Mouse (Mus musculus): Measurements from ENCODE around the gene Osbpl9. TPM values are rescaled to one million over a fixed set of nuclear protein-coding genes. Genes with fewer than 3 reads are reported as not detected.

Gene Osbpl9
- polyA plus RNA-seq, 2 experiments from 2014 or later, result 99.7 to 109 TPM

DNA sequence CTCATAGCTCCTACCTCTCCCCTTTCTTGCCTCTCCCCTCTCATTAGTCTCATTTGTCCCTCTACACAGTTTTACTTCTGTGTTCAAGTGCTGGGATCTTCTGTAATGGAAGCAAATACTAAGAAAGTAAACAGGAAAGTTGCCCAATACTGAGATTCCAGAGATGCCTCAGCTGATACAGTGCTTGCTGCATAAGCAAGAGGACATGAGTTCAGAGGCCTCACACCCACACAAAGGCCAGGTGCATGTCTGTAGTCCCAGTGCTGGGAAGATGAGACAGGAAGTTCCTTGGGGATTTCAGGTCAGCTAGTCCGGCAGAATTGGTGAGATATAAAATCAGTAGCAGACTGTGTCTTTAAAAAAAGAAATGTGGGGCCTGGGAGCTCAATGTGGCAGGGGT lies 2.3 kb upstream of the Osbpl9 start:
- no peak for ATAC-seq

DNA sequence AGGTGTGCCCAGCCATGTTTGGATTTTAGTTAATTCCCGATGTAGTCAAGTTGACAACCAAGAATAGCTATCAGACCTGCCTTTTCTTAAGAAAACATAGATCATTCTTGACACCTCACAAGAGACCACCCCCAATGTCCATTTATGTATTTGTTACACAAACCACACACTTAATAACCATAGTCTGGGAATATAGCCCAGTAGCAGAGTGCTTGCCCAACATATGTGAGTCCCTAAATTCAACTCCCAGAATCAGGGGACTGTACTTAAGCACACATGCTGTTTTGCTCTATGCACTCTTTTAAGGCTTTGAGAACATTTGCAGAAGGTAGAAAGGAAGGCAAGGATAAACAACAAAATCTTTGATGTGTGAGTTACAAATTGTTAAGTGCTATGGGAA lies 1.9 kb upstream of the Osbpl9 start:
- no peak for ATAC-seq

DNA sequence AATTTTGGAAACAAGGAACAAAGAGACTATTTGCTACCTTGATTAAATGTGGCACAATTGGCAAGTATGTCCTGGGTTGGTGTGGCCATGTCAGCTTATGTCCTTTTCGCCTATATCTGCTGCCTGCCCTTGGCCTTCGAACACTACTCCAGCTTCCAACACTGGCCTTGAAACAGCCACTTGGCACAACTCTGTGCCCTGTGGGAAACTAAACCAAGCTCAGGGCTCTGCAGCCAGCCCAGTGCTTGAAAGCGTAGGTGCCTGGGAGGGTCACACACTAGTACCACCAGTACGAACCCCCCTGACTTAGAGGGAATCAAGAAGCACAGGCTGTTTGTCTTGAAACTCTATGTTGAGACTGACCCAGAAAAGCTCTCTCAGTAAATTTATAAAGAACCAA lies 3.0 kb downstream of the Osbpl9 start:
- no peak for ATAC-seq

DNA sequence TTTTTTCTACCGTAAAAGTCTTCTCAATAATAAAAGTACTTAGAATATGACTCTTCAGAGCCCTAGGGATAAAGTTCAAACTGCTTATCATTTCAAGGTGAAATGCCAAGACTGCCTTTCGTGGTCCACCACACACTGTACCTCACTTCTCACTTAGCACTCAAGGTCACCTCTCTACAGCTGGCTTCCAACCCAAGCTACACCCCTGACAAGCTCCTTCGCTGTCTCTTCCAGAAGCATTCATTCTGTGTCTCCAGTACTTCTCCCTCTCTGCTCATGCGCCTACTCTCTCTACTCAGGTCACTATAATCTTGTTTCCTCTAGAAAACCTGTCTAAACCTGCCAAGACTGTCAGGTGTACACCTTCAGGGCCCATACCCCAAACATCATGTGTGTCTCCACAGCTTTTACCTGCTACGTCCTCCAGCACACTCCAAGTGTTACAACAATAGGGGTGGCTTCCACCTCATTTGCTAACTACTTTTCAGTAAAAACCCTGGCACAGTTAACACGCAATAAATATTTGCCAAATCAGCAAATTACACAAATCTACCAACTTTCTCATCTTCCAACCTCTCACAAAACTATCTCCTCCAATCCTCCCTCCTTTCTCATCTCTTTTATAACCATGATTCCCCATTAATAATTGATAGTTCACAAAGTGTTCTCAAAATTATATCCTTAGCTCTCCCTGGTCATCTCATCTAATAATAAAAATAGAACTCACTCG lies 6.0 kb downstream of the Osbpl9 start:
- no peak for ATAC-seq

DNA sequence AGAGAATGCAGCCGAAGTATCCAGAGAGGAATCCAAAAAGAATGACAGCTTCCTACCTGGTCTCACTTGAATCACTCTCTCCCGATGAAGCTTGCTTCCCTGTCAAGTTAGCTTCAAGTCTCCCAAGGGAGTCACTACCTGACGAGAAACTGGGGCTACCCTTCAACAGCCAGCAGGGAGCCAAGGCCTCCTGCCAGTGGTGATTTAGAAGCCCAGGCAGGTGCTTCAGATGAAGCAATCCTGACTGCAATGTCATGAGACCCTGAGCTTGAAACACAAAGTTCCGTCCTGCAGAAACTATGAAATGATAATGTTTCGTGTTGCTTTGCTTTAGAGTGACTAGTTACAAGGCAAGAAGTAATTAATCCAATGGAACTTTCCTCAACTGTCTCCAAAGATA lies 8.2 kb downstream of the Osbpl9 start:
- no peak for ATAC-seq

DNA sequence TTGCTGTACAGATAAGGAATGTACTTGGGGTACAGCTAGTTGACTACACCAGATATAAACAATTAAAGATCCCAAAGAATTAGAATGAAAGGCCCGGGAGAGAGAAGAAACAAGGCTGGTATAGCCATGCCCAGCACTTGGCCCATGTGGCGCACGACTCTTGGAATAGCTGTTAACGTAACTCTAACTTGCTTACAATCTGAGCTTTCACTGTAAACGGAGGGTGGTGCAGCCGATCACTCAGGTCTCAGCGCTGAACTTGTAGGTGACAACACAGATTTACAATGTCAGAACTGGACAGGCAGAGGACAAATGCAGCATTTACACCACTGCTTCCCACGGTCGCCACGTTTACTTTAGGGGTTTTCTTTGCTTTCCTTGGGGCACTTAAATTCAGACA lies 10.5 kb downstream of the Osbpl9 start:
- ATAC-seq, result no peak

DNA sequence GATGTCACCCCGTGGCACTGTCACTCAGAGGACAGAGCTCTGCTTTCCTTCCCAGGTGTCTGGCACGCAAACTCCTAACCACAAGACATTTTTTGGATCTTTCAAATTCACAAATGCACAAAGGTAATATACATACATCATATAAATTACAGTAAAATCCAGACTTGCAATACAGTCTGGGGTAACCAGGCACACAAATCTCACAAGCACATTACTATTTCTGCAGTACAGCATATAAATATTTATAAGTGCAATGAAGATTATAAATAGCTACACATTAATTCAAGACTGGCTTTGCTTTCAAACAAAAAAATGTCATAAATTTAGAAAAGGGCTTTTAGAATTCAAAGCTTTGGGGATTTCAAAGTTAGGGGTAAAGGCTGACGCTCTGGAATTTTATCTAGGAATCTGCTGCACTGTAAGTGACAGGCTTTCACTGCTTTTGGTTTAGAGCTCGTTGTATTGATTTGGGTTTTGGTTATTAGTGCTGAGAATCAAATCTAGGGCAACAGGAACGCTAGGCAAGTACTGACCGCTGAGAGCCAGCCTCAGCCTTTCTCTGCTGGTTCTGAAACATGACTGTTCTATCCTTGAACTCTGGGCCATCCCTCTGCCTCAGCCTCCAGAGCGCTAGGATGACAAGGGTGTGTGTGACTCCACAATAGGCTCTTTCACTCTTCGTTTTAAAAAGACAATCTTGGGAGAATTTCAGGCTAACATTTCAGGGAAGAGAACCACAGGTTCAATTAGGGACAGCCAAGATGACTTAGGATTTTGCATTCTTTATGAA lies 16.3 kb downstream of the Osbpl9 start:
- ATAC-seq, result no peak

DNA sequence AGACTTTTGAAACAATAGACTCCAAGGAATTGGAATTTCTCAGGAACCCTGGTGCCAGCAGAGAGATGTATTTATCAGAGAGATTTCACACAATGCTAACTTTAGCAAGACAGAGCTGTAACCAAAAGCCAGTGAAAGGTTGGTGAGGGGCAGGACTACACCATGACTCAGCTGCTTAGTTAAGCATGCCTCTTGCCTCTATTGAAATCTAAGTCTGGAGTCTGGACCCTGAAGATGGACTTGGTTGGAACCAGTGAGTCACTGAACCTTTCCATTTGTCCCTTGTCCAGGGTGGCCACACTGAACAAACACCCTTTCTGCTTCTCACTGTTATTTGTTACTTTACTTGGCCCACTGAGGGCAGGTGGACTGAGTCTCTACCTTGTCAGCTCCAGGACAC lies 26.4 kb downstream of the Osbpl9 start:
- ATAC-seq, result no peak

DNA sequence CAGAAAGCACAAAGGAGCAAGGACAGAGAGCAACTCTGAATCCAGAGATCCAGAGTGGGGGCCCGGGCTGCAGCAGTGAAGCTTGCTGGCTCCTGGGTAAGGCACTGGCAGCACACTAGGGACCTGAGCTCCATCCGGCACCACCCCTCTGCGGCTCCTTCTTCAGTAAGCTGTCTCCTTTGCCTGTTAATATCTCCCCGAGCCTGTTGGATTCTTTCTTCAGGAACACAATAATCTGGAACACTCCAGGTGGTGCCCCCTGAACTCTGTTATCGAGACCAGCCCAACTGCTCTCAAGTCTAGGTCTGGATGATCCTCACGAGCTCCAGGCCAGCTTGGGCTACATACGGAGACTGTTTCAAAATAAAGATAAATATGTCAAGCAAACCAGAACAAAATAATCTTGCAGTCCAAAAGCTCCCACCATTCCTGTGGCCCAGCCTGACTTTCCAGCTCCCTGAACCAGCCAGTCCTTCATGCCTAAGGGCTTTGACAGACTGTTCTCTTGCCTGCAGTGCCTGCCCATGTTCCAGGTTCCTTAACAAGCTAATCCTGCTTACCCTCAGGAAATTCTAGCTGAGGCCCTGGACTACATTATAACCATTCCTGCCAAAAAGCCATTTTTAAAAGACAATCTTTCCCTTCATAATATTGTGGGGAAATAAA lies 28.2 kb downstream of the Osbpl9 start:
- ATAC-seq, result no peak

DNA sequence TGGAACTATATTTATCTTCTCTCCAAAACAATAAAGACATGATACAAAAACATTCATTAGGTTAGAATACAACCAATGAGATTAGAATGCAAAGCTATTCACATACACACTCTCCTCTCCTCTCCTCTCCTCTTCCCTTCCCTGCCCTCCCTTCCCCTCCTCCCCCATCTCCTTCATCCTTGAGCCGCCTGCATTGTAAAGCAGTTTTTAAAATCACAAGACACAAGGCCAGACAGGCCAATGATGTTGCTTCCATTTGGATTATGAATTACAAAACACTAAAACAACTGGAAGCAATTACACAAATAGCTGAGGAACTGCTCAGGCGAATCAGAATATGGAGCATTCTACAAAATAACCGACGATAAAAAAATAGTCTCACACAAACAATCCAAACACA lies 28.7 kb downstream of the Osbpl9 start:
- ATAC-seq, result no peak

DNA sequence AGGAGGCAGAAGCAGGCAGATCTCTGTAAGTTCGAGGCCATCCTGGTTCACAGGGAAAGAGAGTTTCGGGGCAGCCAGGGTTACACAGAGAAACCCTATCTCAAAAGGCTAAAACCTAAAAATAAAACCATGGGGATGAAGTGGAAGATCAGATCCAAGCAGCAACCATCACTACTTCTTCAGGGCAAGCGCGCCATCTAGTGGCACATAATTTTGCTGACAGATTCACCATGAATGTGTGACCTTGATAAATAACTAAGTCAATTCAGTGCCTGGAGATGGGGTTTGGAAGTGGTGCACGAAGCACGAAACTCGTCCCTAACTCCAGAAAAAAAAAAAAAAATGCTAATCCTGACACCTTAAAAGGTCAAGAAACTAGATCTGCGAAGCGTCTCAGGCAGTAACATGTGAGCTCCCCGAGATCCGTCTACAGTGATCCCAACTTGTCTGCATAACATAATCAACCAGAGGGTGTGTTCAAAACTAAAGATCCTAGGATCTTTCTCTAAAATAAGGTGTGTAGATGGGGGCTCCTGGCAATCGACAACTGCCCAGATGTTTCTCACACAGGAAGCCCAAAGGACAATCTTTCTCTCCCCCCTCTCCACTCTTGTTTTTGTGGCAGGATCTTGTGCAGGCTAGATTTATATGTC lies 36.4 kb downstream of the Osbpl9 start:
- peak; percentile 81 for ATAC-seq

DNA sequence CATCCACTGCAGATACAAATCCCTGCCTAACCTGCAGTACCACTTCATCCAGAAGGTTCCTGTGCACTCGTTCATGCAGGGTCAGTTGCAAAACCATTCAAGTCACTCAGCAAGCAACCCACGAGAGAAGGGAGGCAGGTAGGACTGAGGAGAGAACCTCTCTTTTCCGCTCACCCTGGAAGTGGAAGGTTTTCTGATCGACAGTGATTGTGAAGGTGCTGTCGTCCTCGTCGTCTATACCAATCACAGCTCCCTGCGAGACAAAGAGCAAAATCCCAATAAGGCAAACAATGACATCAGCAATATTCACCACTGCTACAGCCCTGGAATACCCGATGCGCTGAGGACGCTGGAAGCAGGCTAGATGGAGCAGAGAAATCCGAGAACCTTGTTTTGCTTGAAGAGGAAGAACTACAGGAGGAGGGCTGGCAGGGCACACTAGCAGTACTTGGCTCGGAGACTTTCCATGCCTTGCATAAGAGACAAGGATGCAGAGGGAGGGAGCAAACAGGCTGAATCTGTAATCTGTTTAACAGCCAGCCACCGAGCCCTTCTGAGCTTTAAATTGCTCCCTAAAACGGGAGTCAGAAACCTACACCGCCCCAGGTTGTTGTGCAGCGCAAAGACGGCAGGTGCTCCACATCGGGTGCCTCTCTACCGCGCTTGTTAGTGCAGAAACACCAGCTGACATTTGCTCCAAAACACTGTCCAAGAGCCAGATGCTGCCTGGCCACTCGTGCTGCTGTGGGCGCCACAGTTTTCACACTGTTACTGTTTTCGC lies 45.4 kb downstream of the Osbpl9 start:
- ATAC-seq, result no peak

DNA sequence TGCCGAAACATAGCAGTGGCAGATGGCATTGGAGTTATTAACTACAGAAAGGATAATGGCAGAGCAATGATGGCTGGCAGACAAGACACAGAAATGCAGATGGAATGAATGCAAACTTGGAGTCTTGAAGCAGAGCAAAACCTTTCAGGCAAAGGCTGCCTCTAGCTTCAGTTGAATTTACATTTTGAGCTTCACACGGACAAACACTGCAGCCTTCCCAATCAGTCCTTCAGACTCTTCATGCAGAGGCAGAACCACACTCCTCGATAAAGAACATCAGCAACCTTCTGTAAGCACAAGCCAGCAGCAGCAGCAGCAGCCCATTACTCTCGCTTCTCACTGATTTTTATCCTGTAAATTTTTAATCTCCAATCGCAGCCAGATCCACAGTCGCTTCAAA lies 46.0 kb downstream of the Osbpl9 start:
- no peak for ATAC-seq

DNA sequence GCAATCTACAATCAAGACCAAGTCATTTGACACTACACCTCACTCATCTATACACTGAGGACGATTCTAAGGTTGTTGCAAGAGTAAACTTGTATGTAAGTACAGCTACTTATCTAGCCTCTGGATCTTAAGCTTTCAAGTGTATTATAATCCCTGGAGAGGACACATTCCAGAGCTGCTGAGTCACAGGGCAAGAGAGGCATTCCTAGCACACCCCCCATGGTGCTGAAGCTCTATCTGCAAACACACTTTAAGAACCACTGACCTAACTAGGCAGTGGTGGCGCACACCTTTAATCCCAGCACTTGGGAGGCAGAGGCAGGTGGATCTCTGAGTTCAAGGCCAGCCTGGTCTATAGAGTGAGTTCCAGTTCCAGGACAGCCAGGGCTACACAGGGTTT lies 51.9 kb downstream of the Osbpl9 start:
- ATAC-seq, result no peak

DNA sequence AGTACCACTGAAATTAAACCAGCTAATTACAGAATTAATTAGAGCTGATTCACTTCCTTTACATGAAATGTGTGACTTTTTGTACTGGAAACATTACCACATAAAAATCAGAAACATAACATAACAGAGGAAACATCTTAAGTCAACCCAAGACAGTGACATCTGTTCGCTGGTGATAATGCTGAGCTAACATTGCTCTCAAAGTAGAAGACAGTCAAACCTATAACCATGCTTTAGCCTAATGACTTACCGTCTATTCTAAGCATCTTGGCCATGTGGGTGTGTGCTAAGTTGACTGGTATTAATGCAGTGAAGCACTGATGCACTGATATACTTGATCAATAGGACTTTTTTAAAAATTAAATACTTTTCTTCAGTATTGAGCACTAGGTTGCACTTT lies 52.7 kb downstream of the Osbpl9 start:
- no peak for ATAC-seq

DNA sequence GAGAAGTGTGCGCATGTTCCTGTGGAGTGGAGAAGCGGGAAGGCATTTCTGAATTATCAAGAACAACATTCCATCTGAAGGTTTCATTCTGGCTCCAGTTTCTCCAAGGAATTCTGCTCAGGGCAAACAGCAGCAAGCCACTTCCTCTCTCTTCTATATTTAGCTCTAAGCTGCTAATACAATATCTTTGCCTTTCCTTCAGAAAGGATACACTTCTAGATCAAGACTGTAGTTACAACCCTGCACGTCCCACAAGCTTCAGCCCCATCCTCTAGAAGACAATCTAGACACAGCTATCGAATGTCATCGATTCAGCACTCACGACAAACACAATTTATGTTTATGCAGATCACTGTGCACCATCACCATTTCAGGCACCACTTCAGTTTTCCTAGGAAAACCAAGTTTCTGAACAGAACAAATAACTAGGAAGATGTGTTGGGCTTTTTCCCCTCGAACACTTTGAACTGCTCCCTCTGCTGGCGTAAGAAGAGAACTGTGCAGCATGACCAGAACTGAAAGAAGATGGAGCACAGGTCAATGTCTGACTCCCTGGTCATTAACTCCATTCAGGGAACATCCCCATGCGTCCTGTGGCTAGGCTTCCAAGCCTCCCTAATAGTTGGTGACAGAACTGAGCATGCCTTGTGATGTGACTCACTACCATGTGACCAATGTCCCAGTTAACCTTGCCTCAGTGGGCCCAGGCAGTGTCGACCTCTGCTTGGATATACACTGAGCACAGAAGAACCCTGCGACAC lies 54.6 kb downstream of the Osbpl9 start:
- peak; percentile 77 for ATAC-seq

DNA sequence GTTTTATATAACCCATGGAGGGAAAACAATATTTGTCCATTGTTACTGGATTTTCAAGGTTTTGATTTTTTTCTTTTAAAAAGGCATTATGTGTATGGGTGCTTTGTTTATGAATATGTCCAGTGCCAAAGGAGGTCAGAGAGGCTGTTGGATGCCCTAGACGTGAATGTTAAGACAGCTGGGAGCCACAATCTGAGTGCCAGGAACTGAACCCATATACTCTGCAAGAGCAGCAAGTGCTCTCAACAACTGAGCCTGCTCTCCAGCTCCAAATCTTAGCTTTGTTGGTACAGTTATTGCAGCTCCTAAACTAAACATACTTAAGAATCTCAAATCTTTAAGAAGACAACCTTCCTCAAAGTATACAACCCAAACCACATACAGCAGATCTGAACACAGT lies 59.0 kb downstream of the Osbpl9 start:
- ATAC-seq, result no peak

DNA sequence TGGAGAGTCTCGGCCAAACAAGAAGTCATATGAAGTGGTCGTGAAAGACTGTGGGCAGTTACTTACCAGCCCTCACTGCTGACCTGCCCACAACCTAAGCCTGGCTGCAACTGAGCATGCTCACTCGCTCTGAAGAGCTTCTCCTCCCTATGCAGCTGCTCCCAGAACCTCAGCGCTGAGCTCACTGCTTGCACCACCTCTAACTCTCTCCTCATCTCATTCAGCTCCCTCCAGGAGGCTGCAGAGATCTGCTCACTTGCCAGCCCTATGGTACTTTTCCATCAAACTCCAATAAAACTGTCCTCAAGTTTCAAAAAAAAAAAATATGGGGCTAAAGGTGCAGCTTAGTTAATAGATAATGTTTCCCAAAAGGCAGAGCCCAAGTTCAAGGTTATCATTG lies 63.5 kb downstream of the Osbpl9 start:
- no peak for ATAC-seq

DNA sequence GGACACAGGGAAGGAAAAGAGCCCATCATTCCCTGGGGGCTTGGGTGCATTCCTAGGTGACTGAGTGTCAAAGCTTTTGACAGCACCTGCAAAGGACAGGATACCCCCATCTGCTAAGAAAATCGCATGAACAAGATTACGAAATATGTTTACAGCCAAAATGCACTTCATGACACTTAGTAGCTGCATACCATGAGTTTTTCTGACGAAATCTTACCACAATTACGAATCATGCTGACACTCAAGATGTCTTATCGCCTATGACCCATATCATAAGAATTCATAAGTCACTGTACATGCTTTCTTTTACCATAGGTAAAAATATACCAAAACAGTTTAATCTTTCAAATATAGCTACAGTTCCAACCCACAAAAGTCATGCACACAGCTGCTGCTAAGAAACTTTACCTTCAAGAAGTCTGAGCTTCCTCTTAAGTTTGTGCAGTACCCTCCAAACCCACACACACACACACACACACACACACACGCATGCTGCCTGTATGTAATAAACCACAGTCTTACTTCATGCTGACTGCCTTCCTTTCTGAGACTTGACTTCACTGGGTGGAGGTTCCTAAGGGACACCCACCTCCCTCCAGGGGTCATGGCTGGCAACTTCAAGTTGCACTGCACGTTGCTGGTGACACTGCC lies 65.5 kb downstream of the Osbpl9 start:
- peak; percentile 71 for ATAC-seq

DNA sequence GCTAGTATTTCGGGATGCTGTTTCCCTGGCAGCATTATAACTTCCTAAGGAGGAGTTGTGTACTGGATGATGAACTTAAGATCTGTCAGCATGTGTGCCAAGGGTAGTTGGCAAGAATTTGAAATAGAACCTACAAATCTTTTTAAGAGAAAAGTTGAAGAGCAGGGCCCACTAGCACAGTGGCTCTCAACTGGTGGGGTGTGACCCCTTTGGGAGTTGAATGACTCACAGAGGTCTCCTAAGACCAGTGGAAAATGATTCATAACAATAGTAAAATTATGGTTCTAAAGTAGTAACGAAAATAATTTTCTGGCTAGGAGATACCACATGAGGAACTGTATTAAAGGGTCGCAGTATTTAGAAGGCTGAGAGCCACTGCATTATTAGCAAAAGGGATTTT lies 67.1 kb downstream of the Osbpl9 start:
- no peak for ATAC-seq

DNA sequence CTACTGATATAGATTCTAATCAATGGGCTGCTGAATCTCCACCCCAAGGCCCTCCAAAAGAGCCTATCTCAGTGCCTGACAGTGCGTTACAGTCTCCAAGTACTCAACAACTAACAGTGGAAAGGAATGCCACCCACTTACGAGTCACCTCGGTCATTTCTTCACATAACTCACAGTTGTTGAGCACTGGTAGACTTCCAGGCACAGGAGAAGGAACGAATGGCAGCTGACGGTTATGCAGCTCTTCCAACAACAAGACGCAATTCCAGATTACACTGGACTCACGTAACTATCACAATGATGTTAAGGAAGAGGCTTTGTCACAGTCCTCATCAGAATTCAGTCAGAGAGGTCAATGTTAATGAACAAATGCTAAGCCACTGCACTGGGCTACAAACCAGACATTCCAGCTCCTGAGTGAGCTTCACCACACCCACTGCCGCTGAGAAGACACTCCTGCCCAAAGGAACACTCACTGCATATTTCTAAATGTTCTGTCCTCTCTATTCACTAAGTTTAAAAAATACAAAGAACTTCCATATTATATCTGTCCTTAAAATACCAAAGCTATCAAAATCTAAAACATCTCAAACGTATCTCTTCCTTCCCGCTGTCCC lies 70.7 kb downstream of the Osbpl9 start:
- ATAC-seq, result no peak
